Mouse (Mus musculus) lung, postnatal 0 days (tissue): ENCODE measurements at regions not wholly inside any gene's neighbourhood (a gene's known extent, or its start where the extent isn't known, plus 50 kb on each side); places are given as distances from the start of the nearest gene placed in this dataset.

Source experiments
- CTCF ChIP-seq: IDR thresholded peaks from 2 replicates; pipeline ENCODE4 v1.5.1; 2016; ENCODE audit warnings: antibody characterized with exemption, mild to moderate bottlenecking
- EP300 ChIP-seq: IDR thresholded peaks from 2 replicates; pipeline ENCODE4 v1.6.1; 2016; ENCODE audit warnings: antibody characterized with exemption, mild to moderate bottlenecking, control low read depth

DNA sequence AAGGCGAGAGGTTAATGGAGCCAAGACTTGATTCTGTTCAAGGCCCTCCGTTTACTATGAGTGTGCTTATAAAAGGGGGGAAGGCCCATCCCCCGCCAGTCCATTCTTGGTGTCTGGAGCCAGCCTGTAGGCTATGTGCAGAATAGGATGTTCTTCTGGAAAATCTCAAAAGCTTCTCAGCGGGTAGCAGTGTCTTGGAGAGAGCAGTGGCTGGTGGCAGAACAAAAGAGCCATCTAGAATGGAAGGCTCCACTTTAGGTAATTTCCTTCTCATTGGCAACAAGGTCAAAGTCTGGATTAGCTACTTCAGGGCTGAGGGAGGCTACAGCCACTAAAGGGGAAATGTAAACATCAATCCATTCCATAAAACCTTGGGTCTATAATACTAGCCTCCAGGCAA, 1150.8 kb upstream of the Ptprd start:
- TF ChIP-seq CTCF: no peak
- TF ChIP-seq EP300: no peak
